Comparison of ENCODE assay signal across 22 mouse cellular contexts in genomic region chr4:149499790-149500189, GRCm38 (mm10). TPM values are rescaled to one million over a fixed set of nuclear protein-coding genes. Genes with fewer than 3 reads are reported as not detected.
"Had no signal": no experiment of that assay in that cellular context is flagged by ENCODE, and none has a peak within 500 bp of the region (broad histone marks: within the 10 kb centered on the region; RNA-seq: fewer than 3 reads in every experiment).

No protein-coding gene starts in this region.

- H3K9me3 ChIP-seq: limb, embryonic 13.5 days; liver, embryonic 12.5 days; liver, embryonic 15.5 days; lung, embryonic 15.5 days; midbrain, embryonic 13.5 days; neural tube, embryonic 13.5 days had no signal

- H3K27ac ChIP-seq: limb, embryonic 13.5 days; liver, embryonic 12.5 days; liver, embryonic 15.5 days; lung, embryonic 15.5 days; macrophage; midbrain, embryonic 13.5 days; neural tube, embryonic 13.5 days; stomach, postnatal 0 days had no signal

- H3K4me1 ChIP-seq: liver, embryonic 12.5 days; liver, embryonic 15.5 days had no signal

- DNase-seq: kidney, adult 18-20 months; kidney, adult 9 months; kidney, postnatal 14 days; kidney, postnatal 4 days; left cerebral cortex, postnatal 4 days; liver; lung, adult 18-20 months; right cerebral cortex, postnatal 14 days; right cerebral cortex, postnatal 4 days; thymus, adult 2 months; thymus, postnatal 25 days had no signal

- H3K4me2 ChIP-seq: limb, embryonic 13.5 days; liver, embryonic 12.5 days; liver, embryonic 15.5 days; lung, embryonic 15.5 days; midbrain, embryonic 13.5 days; neural tube, embryonic 13.5 days had no signal

- H3K27me3 ChIP-seq: limb, embryonic 13.5 days; liver, embryonic 12.5 days; liver, embryonic 15.5 days; lung, embryonic 15.5 days; midbrain, embryonic 13.5 days; neural tube, embryonic 13.5 days had no signal

- H3K4me3 ChIP-seq: limb, embryonic 13.5 days; liver, embryonic 12.5 days; liver, embryonic 15.5 days; lung, embryonic 15.5 days; midbrain, embryonic 13.5 days; myocyte; neural tube, embryonic 13.5 days had no signal

- ATAC-seq: liver, embryonic 12.5 days; midbrain, embryonic 13.5 days; midbrain, embryonic 16.5 days had no signal

- H3K9ac ChIP-seq: limb, embryonic 13.5 days; liver, embryonic 12.5 days; liver, embryonic 15.5 days; lung, embryonic 15.5 days; midbrain, embryonic 13.5 days; neural tube, embryonic 13.5 days had no signal

RNA-seq across cellular contexts. Expression of gene Tmem274, which starts 22.6 kb away (rescaled TPM):
- polyA plus RNA-seq: liver, embryonic 15.5 days; macrophage; midbrain, embryonic 16.5 days; myocyte; neural tube, embryonic 13.5 days; stomach, embryonic 14.5 days; stomach, postnatal 0 days; thymus, adult 2 months had no signal

RNA-seq across cellular contexts. Expression of gene Rbp7, which starts 45.0 kb away (rescaled TPM):
- polyA plus RNA-seq: liver, embryonic 12.5 days; liver, embryonic 15.5 days; macrophage; midbrain, embryonic 13.5 days; myocyte; neural tube, embryonic 13.5 days had no signal
